Mouse (Mus musculus) left cerebral cortex, postnatal 36 days (tissue): Measurements from ENCODE around the gene Myh11. TPM values are rescaled to one million over a fixed set of nuclear protein-coding genes. Genes with fewer than 3 reads are reported as not detected.

ENCODE experiments used
- DNase-seq, 2 experiments: peaks; one replicate each; pipeline ENCODE4 v3.0.0; 2021 to 2022; ENCODE audit warnings: low spot score in 2 of 2, mixed read lengths in 1 of 2
- intact Hi-C: fragments of 180-260 bp; cut with DNase I; formaldehyde crosslinking; loops from one replicate; pipeline ENCODE4 v1.15.1; 2025
- total RNA-seq, 2 experiments: library from RNA; stranded (reverse); gene quantifications; 2 replicates each; pipeline ENCODE4 v1.2.3; 2021

Gene Myh11
- total RNA-seq = 1 to 10 TPM; 4.1 to 6.7 TPM

DNA sequence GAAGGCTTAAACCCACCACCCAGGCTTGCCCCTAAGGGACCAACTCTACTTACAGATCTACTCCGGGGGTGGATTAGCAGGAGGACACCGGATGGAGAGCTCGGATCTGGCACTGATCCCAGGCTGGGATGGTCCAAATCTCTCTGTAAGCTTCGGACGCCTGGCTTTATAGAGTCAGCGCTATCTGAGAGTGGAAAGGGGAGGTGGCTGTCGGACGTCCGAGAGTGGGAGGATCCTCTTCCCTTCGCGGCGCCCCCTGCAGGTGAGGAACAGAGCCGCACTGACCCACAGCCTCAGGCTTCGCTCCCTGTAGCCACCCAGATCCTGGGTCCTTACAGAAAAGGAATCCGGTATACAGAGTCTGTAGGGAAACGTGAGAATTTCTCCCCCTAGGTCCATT is at the start of gene Myh11:
Myh11 (minus strand) TSS at position 150 of the 400 bp plus-strand sequence.
- intact Hi-C loops = no loop called here
- DNase-seq = no peak

DNA sequence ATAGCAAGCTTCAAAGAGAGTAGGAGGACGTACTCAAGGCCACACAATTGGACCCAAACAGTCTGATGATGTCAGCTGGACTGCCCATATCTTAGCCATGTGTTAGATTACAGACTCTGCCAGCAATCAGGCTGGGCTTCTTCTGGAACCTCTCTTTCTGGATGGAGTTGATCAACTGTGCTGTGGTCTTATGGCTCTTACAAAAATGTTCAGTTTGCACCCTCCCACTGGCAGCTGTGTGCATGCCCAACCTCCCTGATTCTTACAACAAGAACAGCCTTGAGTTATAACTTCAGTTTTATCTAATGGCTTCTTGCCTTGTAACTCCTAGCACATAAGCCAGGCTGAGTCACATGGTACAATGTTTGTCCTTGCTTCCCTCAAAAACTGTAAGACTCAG is 37.0 kb upstream of the Myh11 start:
- intact Hi-C loops = no loop called here
- no peak for DNase-seq

DNA sequence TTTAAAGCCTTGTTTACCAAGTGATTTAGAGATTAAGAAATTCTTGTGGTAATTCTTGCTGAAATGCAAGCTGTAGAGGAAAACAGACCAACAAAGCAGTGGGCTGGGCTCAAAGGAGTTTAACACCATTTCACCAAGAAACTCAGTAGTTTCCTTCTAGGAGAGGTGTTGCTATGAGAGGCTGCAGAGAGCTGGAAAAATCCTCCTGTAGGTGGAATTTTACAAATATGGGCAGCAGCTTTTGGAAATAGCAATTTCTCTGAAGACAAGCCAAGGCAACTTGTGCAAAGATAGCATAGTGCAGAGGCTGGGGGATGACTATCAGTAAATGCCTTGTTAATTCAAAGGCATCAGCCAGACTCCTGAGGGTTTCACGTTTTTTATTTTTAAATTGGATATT is 29.3 kb upstream of the Myh11 start:
- DNase-seq = no peak
- intact Hi-C loops = no loop called here

DNA sequence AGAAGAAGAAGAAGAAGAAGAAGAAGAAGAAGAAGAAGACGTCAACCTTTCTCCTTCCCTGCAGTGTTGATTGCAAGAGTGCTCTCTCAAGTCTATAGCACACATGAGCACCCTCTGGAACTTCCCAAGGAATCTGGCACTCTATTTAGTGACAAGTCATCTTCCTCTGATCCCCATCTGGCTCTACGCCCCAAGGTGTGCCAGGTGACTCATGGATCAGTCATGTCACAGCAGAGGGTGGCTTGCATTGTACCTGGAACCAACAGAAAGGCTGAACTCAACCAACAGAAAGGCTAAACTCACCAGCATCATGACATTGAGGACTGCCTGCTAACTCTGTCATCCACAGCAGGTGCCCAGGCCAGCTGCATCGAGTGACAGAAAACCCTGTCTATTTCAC is 28.5 kb upstream of the Myh11 start:
- intact Hi-C loops = loop anchor here (5.0 kb wide), 1 partner anchor 43 kb away; the partner anchor contains the start of gene Abcc1

DNA sequence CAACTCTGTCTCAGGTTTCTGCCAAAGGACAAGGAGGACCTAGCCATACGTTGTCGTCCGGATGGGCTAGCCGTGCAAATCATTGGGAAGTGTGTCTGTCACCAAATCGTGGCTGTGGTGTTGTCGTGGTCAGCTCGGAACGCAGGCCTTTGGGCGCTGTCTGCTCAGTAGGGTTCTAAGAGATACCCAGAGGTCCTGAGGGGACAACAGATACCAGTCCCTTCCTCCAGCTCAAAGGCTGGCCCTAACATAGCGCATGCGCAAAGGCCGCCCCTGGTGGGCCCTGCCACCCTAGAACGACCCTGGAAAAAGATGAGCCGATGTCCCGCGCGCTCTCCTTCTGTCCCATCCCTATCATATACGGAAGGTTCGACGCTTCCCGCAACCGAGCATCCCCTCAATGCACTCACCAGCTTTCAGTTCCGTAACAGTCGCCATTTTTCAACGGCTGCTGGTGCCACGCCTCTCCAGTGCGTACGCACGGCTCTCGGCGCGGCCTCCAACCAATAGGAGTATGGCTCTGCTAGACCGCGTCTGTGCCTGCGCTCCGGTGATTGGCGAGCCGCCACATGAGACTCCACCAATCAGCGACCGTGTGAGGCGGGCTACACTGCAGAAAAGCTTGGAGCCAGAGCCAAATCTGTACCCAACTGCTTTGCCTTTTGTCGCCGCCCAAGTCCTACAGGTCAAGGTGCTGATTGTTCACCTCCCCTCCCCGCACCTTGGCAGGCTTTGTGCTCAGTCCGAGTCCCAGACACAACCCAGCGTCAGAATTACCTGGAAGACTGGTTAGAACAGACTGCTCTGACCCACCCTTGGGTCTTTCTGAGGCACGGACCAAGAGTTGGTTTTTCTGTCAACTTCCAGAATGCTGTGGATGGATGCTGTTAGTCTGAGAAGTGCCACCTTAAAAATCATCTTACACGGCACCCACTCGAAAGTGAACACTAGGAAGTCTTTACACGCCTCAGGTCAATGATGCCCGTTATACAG is 26.0 kb upstream of the Myh11 start, which contains the start of gene Fopnl:
Fopnl (minus strand) TSS at position 522 of the 993 bp plus-strand sequence.
- DNase-seq = peak; percentile 97
- intact Hi-C loops = loop anchor here (5.0 kb wide), 1 partner anchor 45 kb away; the partner anchor contains the start of gene Abcc1

More for the DNA sequence above, 28.5 kb upstream of the Myh11 start:
- DNase-seq = no peak

DNA sequence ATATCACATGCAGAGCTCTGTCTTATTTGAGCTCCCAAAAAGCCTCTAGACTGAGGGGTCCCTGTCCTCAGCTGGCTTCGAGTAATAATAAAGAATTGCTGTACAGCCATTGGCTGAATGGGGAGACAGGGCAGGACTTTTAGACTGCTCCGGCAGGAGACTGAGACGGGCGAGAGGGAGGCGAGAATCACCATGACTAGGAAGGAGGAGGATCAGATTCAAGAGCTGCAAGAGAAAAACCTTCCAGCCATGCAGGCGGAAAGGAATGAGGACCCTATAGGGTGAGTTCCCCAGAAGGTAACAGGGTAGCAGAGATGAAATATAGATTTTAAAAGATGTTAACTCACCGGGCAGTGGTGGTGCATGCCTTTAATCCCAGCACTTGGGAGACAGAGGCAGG is 21.7 kb upstream of the Myh11 start:
- DNase-seq = no peak
- intact Hi-C loops = no loop called here

DNA sequence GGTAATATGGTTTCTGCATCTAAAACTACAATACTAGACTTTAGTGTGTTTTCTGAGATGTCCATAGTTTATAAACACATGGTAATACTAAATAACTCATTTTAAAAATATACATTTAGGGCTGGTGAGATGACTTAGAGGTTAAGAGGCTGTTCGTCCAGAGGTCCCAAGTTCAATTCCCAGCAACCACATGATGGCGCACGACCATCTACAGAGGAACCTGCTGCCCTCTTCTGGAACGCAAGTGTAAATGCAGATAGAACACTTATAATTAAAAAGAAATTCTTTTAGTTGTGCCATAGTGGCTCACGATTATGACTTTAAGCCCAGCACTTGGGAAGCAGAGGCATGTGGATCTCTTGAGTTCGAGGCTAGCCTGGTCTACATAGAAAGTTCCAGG is 20.2 kb upstream of the Myh11 start:
- no peak for DNase-seq
- intact Hi-C loops = no loop called here

DNA sequence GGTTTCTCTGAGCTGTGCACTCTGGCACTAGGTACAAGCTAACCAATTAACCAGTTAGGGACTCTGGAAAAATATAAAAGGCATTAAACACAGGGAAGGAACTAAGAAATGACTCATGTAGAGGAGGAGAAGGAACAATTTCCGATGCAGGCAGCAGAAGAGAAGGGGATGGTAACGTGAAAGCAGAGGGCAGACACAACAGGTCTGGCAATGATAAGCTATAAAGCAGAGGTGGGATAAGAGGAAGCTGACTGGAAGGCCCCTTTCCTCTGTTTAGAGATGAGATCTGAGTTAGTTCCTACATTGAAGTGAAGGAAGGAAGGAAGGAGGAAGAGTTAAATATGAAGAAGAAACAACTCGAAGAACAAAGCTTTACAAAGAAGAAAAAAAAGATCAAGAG is 18.7 kb upstream of the Myh11 start:
- intact Hi-C loops = no loop called here
- DNase-seq = no peak

DNA sequence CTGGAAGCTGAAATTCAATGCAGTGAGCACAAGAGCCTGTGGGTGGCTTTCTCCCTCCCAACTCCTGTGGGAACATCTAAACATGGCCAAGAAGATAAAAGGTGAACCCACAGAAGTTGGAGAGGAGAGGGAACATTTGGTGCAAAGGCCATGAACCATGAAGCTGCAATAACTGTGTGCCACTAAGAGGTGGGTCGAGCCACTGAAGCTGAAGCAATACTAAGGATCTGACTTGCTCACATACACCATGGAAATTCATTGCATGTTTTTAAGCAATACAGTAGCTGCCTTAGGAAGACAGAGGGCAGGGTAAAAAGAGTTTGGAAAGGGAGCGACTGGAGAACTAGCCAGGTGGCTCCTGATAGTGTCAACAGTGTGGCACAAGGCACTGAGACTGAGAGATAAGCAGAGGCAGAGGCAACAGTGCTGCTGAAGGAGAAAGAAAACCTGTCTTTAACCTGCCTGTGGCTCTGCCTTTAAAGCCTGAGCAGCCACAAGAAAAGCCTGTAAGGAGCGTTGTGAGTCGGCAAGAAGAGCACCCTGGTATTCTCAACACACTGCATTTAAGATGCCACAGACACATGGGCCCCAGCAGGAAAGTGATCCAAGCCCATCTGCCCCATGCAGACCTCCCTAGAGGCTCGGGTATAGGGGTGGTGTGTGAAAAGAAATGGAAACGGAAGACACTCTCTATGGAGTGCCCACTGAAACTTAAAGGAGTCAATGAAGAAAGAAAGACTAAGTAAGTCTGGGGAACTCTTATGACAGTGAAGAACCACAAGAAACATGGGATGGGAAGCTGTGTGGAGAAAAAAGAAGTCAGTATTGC is 17.3 kb upstream of the Myh11 start:
- intact Hi-C loops = no loop called here
- no peak for DNase-seq

DNA sequence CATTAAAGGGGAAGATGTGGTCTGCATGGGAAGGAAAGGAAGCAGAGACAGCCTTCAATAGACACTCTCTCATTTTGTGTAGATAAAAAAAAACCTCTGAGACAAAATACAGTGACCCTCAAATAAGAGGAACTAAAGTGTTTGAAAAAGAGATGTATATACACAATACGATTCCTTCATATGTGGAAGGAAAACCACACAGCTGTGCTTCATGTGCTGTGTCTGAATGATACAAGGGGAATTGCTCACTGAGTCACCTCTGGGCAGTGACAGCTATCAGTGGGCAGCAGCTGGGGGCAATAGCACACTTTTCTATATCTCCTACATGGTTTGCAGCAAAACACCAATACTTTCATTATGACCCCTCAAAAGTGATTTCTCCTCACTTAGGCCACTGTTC is 16.2 kb upstream of the Myh11 start:
- no peak for DNase-seq
- intact Hi-C loops = no loop called here

DNA sequence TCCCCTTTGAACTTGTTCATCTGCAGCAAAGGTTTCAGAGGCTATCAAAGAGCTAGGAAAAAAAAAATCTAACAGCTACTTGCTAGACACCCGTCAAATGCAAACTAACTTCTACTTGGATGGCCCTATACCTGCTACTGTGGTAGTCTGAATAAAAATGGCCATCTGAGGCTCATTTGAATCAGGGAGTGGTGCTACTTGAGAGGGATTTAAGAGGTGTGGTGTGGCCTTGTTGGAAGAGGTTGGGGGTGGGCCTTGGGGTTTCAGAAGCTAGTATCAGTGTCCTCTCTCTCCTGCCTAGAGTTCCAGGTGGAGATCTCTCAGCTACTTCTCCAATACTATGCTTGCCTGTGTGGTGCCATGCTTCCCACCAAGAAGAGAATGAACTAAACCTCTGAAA is 15.3 kb upstream of the Myh11 start:
- DNase-seq = no peak
- intact Hi-C loops = no loop called here

DNA sequence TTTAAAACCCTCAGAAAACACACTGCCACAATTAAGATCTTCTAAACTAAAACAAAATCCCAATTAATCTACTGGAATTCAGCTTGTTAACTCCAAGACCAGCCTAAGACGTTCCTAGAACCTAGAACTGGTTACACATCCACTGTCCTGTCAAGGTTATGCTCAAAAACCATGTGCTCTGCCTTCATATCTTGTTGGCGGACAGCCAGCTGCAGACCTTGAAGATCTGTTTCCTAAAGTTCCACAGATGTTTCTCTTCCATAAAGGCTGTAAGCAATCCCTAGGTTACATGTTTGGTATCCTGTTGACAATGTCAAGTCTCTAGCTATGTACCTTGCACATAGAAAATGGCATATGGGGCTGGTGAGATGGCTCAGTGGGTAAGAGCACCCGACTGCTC is 13.6 kb upstream of the Myh11 start:
- intact Hi-C loops = no loop called here
- DNase-seq = no peak

DNA sequence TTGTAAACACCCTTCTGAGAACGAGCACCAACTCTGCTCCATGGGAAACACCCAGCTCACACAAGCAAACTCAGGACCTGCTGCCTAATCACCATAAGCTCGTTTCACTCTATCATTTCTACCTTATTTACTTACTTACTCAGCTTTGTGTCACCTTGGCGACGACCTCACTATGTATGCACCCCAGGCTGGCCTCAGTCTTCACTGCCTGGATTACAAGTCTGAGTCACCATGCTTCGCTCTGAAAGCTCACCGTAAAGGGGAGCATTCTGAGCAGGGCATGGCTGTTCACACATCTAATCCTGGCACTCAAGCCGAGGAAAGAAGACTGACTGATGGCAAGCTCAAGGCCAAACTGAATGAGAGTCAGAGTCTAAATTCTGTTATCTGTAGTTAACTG is 12.5 kb upstream of the Myh11 start:
- no peak for DNase-seq
- intact Hi-C loops = no loop called here

DNA sequence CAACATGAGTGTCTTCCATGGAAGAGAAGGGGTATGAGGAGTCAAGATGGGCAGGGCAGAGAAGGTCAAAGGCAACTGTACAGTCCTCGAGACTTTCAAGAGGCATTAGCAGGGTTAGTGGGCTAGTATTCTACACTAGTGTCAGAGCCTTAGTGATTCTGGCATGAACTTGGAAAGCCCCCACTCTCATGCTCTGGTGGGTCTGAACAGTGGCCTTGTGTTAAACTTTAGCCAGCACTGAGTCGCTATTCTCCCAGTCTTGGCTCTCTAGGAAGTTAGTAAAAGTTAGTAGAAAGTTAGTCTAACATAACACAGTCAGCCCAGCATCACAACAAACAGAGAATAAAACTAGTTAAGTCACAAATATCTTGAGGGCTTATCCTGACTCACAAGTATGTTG is 12.0 kb upstream of the Myh11 start:
- DNase-seq = no peak
- intact Hi-C loops = no loop called here

DNA sequence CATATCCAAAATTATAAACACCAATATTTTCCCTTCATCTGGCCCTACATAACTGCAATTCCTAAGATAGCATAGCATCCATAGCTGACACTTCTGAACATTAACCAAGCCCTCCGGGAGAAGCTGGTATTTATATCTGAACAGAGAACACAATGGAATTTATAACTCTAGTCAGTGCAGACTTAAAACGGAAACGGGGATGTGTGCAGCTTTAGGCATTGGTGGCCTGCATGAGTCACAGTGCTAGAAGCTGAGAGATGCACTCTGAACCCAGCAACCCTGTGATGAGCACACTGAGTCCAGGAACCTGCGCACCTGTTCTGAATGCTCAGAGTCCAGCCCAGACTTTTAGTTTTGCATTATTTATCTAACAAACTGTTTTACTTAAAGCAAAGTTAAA is 7.3 kb upstream of the Myh11 start:
- intact Hi-C loops = no loop called here
- no peak for DNase-seq

DNA sequence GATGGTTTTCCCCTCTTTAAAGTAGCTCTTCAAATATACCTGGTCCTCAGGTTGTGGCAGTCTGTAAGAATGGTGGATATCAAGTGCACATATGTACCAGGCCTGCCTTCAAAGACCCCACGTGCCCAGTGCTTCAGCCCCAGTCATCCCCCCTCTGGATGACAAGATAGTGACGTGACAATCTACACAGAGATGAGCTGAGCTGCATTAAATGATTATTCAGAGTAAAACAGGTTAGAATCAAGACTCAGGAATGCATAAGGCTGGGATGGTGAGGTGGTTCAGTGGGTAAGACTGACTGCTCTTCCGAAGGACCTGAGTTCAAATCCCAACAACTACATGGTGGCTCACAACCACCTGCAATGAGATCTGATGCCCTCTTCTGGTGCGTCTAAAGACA is 6.6 kb upstream of the Myh11 start:
- intact Hi-C loops = no loop called here

DNA sequence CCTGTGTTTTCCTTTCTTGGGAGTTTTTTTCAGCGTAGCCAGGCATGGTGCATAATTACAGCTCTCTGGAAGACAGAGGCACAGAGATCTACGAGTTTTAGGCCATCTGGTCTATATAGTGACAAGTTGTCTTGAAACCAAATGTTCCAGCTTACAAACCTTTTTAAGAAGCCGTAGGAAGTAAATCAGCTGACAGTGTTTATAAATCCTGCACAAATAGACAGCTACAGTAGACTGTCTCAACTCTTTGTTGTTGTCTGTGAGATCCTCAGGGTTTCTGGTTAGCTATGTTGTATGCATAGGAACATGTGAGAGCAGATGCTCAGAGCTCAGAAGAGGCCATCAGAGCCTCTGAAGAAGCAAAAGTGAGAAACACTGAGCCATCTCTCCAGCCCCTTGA is 6.0 kb upstream of the Myh11 start:
- intact Hi-C loops = no loop called here
- DNase-seq = no peak

More for the DNA sequence above, 6.6 kb upstream of the Myh11 start:
- DNase-seq = no peak

DNA sequence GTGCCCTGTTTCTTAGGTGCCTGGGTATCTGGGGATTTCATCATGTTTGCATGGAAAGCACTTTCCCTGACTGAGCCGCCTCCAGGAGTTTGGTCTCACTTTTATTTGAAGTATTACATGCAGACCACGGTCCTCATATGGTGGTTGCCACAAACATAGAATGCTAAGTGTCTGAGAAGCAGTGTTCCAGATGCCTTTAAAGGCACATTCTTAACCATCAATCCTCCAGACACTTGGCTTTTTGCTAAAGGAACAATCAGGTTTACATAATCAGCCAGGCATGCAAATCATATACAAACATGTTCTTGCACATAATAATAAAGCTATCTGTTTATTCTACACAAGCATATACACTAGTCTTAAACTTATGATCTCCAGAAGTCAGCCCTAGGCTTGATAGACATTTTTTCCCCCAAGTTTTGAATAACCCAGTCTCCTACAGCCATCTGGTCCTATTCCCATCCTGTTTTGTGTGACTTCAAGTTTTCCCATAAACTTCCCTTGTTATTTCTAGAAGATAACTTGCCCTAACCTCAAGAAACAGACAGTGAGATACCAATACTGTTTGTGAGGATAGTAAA is 5.5 kb upstream of the Myh11 start:
- intact Hi-C loops = no loop called here
- no peak for DNase-seq

DNA sequence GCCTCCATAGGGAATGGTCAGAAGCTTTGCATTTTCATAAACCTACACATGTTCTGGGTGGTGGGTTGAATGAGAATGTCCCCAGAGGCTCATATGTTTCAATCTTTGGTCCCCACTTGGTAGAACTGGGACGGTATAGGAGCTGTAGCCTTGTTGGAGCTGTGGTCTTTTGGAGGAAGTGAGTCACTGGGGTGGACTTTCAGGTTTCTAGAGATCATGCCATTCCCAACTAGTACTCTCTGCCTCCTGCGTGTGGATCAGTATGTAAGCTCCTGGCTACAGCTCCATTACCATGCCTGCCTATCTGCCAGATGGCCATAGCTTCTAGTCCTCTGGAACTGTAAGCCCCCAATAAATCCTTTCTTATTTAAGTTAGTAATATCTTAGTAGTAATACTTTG is 4.1 kb upstream of the Myh11 start:
- intact Hi-C loops = no loop called here
- no peak for DNase-seq
